Mouse (Mus musculus): ENCODE results near the gene Fam187b.

DNA sequence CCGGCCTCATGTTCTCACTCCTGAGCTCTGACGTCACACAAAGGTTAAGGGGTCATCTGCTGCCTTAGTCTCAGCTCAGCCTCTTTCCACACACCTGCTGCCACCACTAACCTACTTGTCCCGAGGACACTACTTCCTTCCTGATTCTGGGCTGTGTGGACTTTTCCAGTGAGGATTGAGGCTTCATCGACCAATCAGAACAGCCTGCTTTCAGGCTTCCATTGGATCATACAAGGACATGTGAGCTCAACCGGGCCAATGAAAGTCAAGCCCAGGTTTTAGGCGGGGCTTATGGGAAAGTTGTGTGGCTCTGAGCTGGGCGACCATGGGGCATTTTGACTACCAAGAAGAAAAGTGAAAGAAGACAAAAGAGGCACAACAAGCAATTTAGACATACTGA is 63.3 kb downstream of the Fam187b start:
- TF ChIP-seq POLR2A (IDR thresholded peaks at IDR 0.05; ENCODE audit: control insufficient read depth, low read depth, low read length): no peak
- no peak for TF ChIP-seq CTCF (IDR thresholded peaks at IDR 0.05; ENCODE audit: control insufficient read depth, insufficient read depth, insufficient replicate concordance, low read depth, low read length)

Measured in testis, adult 2 months (tissue).